Mouse (Mus musculus) activated CD4-positive, CD25-positive, alpha-beta regulatory T cell, adult 9 weeks (primary cell): ENCODE measurements around the gene 4921524J17Rik. TPM values are rescaled to one million over a fixed set of nuclear protein-coding genes. Genes with fewer than 3 reads are reported as not detected.

Experiments
- polyA plus RNA-seq: library from polyadenylated mRNA; unstranded; fragments of 100-300 nt; shearing (Covaris generic); gene quantifications from one replicate; pipeline ENCODE4 v1.2.1, GENCODE M21; 2017

Gene 4921524J17Rik
- polyA plus RNA-seq: 42.5 TPM

DNA sequence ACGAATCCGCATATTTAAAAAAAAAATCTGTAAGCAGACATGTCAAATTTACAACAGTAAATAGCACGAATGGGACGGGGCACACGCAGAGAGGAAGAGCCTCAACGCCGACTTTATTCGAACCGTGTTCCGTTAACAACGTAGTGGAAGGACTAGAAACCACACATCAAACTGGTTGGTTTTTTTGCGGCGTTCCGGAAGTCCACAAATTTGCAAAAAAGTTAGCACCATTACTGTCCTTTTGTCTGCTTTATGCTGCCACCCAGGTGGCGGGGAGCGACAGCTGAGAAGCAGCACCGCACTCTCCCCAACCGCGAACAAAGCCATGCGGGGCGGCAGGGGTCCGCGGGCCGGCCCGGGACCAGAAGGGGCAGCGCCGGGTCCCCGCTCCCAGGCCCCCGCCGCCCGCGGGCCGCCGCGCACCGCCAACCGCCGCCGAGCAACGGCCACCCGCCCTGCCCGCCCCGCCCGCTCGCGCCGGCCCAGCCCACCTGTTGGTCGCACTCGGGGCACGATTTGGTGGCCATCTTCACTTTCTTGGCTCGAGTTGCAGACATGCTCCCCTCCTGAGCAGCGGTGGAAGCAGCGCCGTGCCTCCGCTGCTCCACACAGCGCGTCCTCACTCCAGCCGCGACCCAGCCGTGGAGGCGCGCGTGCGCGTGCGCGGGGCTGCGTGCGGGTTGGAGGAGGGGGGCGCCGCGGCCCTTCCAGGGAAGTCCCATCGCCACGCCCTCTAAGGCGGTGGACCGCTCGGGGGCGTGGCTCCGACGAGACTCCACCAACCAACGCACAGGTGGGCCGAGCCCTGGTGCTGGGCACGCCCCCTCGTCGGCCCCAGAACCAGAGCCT, at the start of gene 4921524J17Rik:
Gene 4921524J17Rik (minus strand): TSS at position 666 of the 849 bp plus-strand sequence.

GRCm38 (mm10) chr8:85386205-85386604, 46.4 kb downstream of the 4921524J17Rik start, which contains the start of gene Mylk3:
Gene Mylk3 (minus strand): TSS chr8:85386345.

Other genes starting within 250 kb of the 4921524J17Rik start
- not detected for gene Olfr371, start 206.8 kb downstream of the 4921524J17Rik start, polyA plus RNA-seq
- gene Orc6, start 133.2 kb downstream of the 4921524J17Rik start, polyA plus RNA-seq: 32.6 TPM
- gene Vps35, start 133.0 kb downstream of the 4921524J17Rik start, polyA plus RNA-seq: 112 TPM
- gene Mylk3, start 46.5 kb downstream of the 4921524J17Rik start, polyA plus RNA-seq: 0.23 TPM
- 0.46 TPM for gene Gpt2, start 59.7 kb upstream of the 4921524J17Rik start, polyA plus RNA-seq
- gene Dnaja2, start 122.5 kb upstream of the 4921524J17Rik start, polyA plus RNA-seq: 180 TPM